Mouse (Mus musculus) heart, postnatal 0 days (tissue): ENCODE results near the gene Gm39566.

Experiments
- CTCF ChIP-seq: IDR thresholded peaks from 2 replicates; pipeline ENCODE4 v1.5.1; 2016; ENCODE audit warnings: antibody characterized with exemption, control low read depth, low read depth
- EP300 ChIP-seq: IDR thresholded peaks from 2 replicates; pipeline ENCODE4 v1.6.1; 2016; ENCODE audit warnings: antibody characterized with exemption, low read depth

DNA sequence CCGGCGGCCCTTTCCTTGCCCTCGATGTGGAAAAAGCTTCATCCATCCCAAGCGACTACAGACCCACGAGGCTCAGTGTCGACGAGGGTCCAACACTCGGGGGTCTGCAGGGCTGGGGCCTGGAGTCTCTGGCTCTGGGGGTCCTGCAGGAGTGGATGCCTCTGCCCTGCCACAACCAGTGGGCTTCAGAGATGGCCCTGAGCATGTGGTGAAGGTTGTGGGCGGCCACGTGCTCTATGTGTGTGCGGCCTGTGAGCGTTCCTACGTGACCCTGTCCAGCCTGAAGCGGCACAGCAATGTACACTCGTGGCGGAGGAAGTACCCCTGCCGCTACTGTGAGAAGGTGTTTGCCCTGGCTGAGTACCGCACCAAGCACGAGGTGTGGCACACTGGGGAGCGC, 38.6 kb downstream of the Gm39566 start:
- TF ChIP-seq CTCF: no peak
- no peak for TF ChIP-seq EP300
